Mouse (Mus musculus): ENCODE results near the gene Cbfb. TPM values are rescaled to one million over a fixed set of nuclear protein-coding genes. Genes with fewer than 3 reads are reported as not detected.
"Not testable (repeated sequence)": the region's sequence is repeated elsewhere in the genome, so short reads cannot be mapped to it uniquely, and the experiment has no call there.

Gene Cbfb
- polyA plus RNA-seq, 1 experiment from 2014 or later, result 46.1 TPM

DNA sequence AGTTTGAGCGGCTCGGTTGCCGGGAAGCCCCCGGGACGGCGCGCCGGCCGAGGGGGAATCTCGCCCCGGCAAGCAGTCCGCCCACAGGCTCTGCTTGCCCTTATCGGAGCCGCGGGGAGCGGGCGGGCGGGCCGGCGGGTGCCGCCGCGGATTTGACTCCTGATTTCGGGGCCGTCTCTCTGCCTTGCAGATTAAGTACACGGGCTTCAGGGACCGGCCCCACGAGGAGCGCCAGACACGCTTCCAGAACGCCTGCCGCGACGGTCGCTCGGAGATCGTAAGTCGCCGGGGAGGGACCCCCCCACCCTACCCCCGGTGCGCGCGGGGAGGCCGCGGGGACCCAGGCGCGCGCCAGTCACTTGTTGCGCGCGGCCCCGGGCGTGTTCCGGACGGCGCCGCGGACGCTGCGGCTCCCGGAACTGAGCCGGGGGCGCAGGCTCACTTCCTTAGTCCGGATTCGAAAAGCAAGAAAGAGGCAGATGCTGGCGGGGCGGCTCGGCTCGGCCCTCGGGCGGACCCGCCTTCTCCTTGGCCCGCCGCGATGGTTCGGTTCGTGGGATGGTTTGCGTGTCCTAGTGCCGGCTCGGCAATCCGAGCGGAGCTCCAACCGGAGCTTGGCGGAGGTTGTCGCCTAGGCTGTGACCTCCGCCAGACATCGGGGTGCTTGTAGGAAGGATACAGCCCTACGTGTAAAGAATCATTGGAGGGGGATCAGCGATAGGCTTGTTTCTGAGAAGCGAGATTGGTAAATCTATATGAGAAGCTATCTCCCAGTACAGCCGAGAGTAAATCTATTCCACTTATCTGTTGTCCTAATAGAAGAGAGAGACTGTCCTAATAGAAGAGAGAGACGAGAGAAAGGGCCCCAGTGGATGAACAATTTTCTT, 885 bp downstream of the Cbfb start:
- peak overlapping the region; percentile 90 for H3K4me3 ChIP-seq (replicated peaks; ENCODE audit: low read length)
- WGBS, result under 1% methylated on average over 87 of the region's 92 CpGs
- H3K27ac ChIP-seq (ENCODE audit: low read length), result peak overlapping the region; percentile 98
- H3K27me3 ChIP-seq (ENCODE audit: control insufficient read depth, insufficient read depth, low read length), result no peaks in the 10 kb centered on the region
- H3K4me1 ChIP-seq (ENCODE audit: control insufficient read depth, insufficient read depth, low read length), result peaks cover 4% of the 10 kb centered on the region; the same call in 1 of the 2 replicates
- peak overlapping the region; percentile 79 for H3K4me2 ChIP-seq (ENCODE audit: low read depth, low read length)
- peak; percentile 42; the same call in 1 of the 2 replicates for ATAC-seq (ENCODE audit: insufficient read depth, low FRiP score)
- no peaks in the 10 kb centered on the region for H3K9me3 ChIP-seq (replicated peaks; ENCODE audit: control insufficient read depth, low read length)
- peak overlapping the region; percentile 87 for H3K9ac ChIP-seq (ENCODE audit: low read length)
- no peaks in the 10 kb centered on the region for H3K36me3 ChIP-seq (ENCODE audit: control insufficient read depth, insufficient read depth, low read length)

GRCm38 (mm10) chr8:105172003-105172362, 1.5 kb downstream of the Cbfb start:
- no peaks in the 10 kb centered on the region for H3K36me3 ChIP-seq (ENCODE audit: control insufficient read depth, insufficient read depth, low read length)
- no peaks in the 10 kb centered on the region for H3K9me3 ChIP-seq (replicated peaks; ENCODE audit: control insufficient read depth, low read length)
- H3K27ac ChIP-seq (ENCODE audit: low read length), result no peak overlapping the region; the same call in 1 of the 2 replicates
- peak overlapping the region; percentile 79 for H3K4me2 ChIP-seq (ENCODE audit: low read depth, low read length)
- H3K9ac ChIP-seq (ENCODE audit: low read length), result peak overlapping the region; percentile 87
- peaks cover 4% of the 10 kb centered on the region; the same call in 1 of the 2 replicates for H3K4me1 ChIP-seq (ENCODE audit: control insufficient read depth, insufficient read depth, low read length)
- no peak for ATAC-seq (ENCODE audit: insufficient read depth, low FRiP score)
- no peaks in the 10 kb centered on the region for H3K27me3 ChIP-seq (ENCODE audit: control insufficient read depth, insufficient read depth, low read length)
- 17% methylated on average over 6 of the region's 6 CpGs for WGBS
- H3K4me3 ChIP-seq (replicated peaks; ENCODE audit: low read length), result peak overlapping the region; percentile 90

DNA sequence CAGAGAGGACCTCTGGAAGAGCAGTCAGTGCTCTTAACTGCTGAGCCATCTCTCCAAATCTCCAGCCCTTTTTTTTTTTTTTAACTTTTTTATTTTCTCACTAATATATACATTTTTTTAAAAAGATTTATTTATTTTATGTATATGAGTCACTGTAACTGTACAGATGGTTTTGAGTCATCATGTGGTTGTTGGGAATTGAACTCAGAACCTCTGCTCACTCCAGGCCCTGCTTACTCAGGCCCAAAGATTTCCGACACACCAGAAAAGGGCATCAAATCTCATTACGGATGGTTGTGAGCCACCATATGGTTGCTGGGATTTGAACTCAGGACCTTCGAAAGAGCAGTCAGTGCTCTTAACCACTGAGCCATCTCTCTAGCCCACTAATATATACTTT, 4.8 kb downstream of the Cbfb start:
- H3K4me1 ChIP-seq (ENCODE audit: control insufficient read depth, insufficient read depth, low read length); H3K9me3 ChIP-seq (replicated peaks; ENCODE audit: control insufficient read depth, low read length); H3K9ac ChIP-seq (ENCODE audit: low read length); H3K4me2 ChIP-seq (ENCODE audit: low read depth, low read length); H3K4me3 ChIP-seq (replicated peaks; ENCODE audit: low read length); H3K36me3 ChIP-seq (ENCODE audit: control insufficient read depth, insufficient read depth, low read length); H3K27ac ChIP-seq (ENCODE audit: low read length); ATAC-seq (ENCODE audit: insufficient read depth, low FRiP score); H3K27me3 ChIP-seq (ENCODE audit: control insufficient read depth, insufficient read depth, low read length): not testable (repeated sequence)
- WGBS, result 95% methylated on average over 3 of the region's 3 CpGs

GRCm38 (mm10) chr8:105178211-105178800, 7.8 kb downstream of the Cbfb start:
- H3K4me3 ChIP-seq (replicated peaks; ENCODE audit: low read length), result no peak overlapping the region
- H3K27me3 ChIP-seq (ENCODE audit: control insufficient read depth, insufficient read depth, low read length), result no peaks in the 10 kb centered on the region
- WGBS, result 81% methylated on average over 6 of the region's 6 CpGs
- ATAC-seq (ENCODE audit: insufficient read depth, low FRiP score), result no peak
- peaks cover 9% of the 10 kb centered on the region; the same call in 1 of the 2 replicates for H3K4me1 ChIP-seq (ENCODE audit: control insufficient read depth, insufficient read depth, low read length)
- H3K9ac ChIP-seq (ENCODE audit: low read length), result no peak overlapping the region
- H3K36me3 ChIP-seq (ENCODE audit: control insufficient read depth, insufficient read depth, low read length), result 0 out of 2 replicates have a peak, but pooled peaks cover 5% of the 10 kb centered on the region
- no peak overlapping the region for H3K4me2 ChIP-seq (ENCODE audit: low read depth, low read length)
- H3K9me3 ChIP-seq (replicated peaks; ENCODE audit: control insufficient read depth, low read length), result no peaks in the 10 kb centered on the region
- no peak overlapping the region for H3K27ac ChIP-seq (ENCODE audit: low read length)

GRCm38 (mm10) chr8:105182201-105182600, 11.7 kb downstream of the Cbfb start:
- 0 out of 2 replicates have a peak, but pooled peaks cover 5% of the 10 kb centered on the region for H3K36me3 ChIP-seq (ENCODE audit: control insufficient read depth, insufficient read depth, low read length)
- H3K4me3 ChIP-seq (replicated peaks; ENCODE audit: low read length), result no peak overlapping the region
- no peak overlapping the region for H3K27ac ChIP-seq (ENCODE audit: low read length)
- H3K9ac ChIP-seq (ENCODE audit: low read length), result no peak overlapping the region
- H3K4me1 ChIP-seq (ENCODE audit: control insufficient read depth, insufficient read depth, low read length), result peaks cover 9% of the 10 kb centered on the region; the same call in 1 of the 2 replicates
- H3K4me2 ChIP-seq (ENCODE audit: low read depth, low read length), result no peak overlapping the region
- WGBS, result 69% methylated on average over 1 of the region's 1 CpGs
- no peaks in the 10 kb centered on the region for H3K9me3 ChIP-seq (replicated peaks; ENCODE audit: control insufficient read depth, low read length)
- no peak for ATAC-seq (ENCODE audit: insufficient read depth, low FRiP score)
- H3K27me3 ChIP-seq (ENCODE audit: control insufficient read depth, insufficient read depth, low read length), result no peaks in the 10 kb centered on the region

GRCm38 (mm10) chr8:105186467-105187005, 16.1 kb downstream of the Cbfb start:
- WGBS, result 58% methylated on average over 1 of the region's 1 CpGs
- Histone ChIP-seq H3K27me3 (ENCODE audit: control insufficient read depth, insufficient read depth, low read length) (no peaks in the 10 kb centered on the region), H3K4me3 (replicated peaks; ENCODE audit: low read length) (no peak overlapping the region), H3K9me3 (replicated peaks; ENCODE audit: control insufficient read depth, low read length) (no peaks in the 10 kb centered on the region), H3K27ac (ENCODE audit: low read length) (no peak overlapping the region), H3K4me1 (ENCODE audit: control insufficient read depth, insufficient read depth, low read length) (peaks cover 8% of the 10 kb centered on the region; the same call in 1 of the 2 replicates), H3K36me3 (ENCODE audit: control insufficient read depth, insufficient read depth, low read length) (no peaks in the 10 kb centered on the region), H3K9ac (ENCODE audit: low read length) (no peak overlapping the region), H3K4me2 (ENCODE audit: low read depth, low read length) (no peak overlapping the region)
- no peak for ATAC-seq (ENCODE audit: insufficient read depth, low FRiP score)

DNA sequence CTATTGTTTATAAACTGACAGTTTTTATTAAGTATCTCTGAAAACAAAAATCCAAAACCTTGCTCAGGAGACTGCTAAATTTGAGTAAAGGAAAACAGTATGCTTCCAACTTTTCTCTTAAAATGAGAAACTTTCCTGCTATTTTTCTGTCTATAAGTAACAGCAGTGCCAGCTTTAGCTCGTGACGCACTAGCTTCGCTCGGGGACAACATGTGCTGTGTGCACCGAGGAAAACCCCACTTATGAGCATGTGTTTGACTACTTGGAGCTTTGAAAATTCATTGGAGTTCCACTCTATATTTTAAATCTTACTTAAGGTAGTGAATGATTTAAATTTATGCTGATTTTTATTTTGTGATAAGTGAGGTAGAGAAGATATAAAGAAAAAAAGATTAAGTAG, 21.7 kb downstream of the Cbfb start:
- Histone ChIP-seq H3K4me2 (ENCODE audit: low read depth, low read length) (no peak overlapping the region), H3K9me3 (replicated peaks; ENCODE audit: control insufficient read depth, low read length) (no peaks in the 10 kb centered on the region), H3K4me1 (ENCODE audit: control insufficient read depth, insufficient read depth, low read length) (no peaks in the 10 kb centered on the region), H3K36me3 (ENCODE audit: control insufficient read depth, insufficient read depth, low read length) (peaks cover 18% of the 10 kb centered on the region), H3K4me3 (replicated peaks; ENCODE audit: low read length) (no peak overlapping the region), H3K9ac (ENCODE audit: low read length) (no peak overlapping the region), H3K27ac (ENCODE audit: low read length) (no peak overlapping the region), H3K27me3 (ENCODE audit: control insufficient read depth, insufficient read depth, low read length) (no peaks in the 10 kb centered on the region)
- ATAC-seq (ENCODE audit: insufficient read depth, low FRiP score), result no peak
- 94% methylated on average over 5 of the region's 5 CpGs for WGBS

- no peak for ATAC-seq (ENCODE audit: insufficient read depth, low FRiP score)
- Histone ChIP-seq H3K9ac (ENCODE audit: low read length) (no peak overlapping the region), H3K27ac (ENCODE audit: low read length) (no peak overlapping the region), H3K4me1 (ENCODE audit: control insufficient read depth, insufficient read depth, low read length) (no peaks in the 10 kb centered on the region), H3K36me3 (ENCODE audit: control insufficient read depth, insufficient read depth, low read length) (peaks cover 8% of the 10 kb centered on the region), H3K9me3 (replicated peaks; ENCODE audit: control insufficient read depth, low read length) (no peaks in the 10 kb centered on the region), H3K4me3 (replicated peaks; ENCODE audit: low read length) (no peak overlapping the region), H3K27me3 (ENCODE audit: control insufficient read depth, insufficient read depth, low read length) (no peaks in the 10 kb centered on the region), H3K4me2 (ENCODE audit: low read depth, low read length) (no peak overlapping the region)
- WGBS, result 67% methylated on average over 1 of the region's 1 CpGs
Measured at GRCm38 (mm10) chr8:105205748-105206147, 35.3 kb downstream of the Cbfb start.

DNA sequence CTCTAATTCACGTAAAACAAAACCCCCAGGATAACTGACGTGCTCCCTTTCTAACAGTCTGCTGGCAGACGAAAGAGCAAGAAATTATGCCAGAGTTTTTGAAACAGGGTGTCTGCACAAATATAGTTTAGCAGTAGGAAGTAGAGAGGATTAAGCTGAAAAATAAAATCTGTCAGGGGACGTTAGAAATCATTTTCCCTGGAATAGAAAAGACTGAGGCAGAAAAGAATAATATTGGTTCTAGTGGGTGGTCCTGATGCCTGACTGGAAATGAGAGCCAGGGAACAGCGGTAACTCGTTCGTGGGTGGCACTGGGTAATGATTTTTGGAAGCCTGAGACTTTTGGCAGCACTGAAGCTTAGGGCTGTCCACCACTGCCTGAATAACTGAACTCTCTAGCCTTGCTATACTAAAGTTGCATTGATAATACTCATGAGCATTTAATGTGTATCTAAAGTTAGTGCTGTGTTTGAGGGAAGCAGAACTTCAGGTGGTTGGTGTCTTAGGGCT, 36.3 kb downstream of the Cbfb start:
- Histone ChIP-seq H3K9me3 (replicated peaks; ENCODE audit: control insufficient read depth, low read length) (no peaks in the 10 kb centered on the region), H3K4me2 (ENCODE audit: low read depth, low read length) (no peak overlapping the region), H3K27ac (ENCODE audit: low read length) (no peak overlapping the region), H3K4me3 (replicated peaks; ENCODE audit: low read length) (no peak overlapping the region), H3K4me1 (ENCODE audit: control insufficient read depth, insufficient read depth, low read length) (no peaks in the 10 kb centered on the region), H3K9ac (ENCODE audit: low read length) (no peak overlapping the region), H3K27me3 (ENCODE audit: control insufficient read depth, insufficient read depth, low read length) (no peaks in the 10 kb centered on the region), H3K36me3 (ENCODE audit: control insufficient read depth, insufficient read depth, low read length) (peaks cover 8% of the 10 kb centered on the region)
- no peak for ATAC-seq (ENCODE audit: insufficient read depth, low FRiP score)
- WGBS, result 49% methylated on average over 7 of the region's 7 CpGs
